Mouse (Mus musculus) olfactory bulb, adult 2 months (tissue): ENCODE data around the gene Pygb. TPM values are rescaled to one million over a fixed set of nuclear protein-coding genes. Genes with fewer than 3 reads are reported as not detected.

Experiments
- H3K27ac ChIP-seq: fragments of 200-500 bp; 2 replicates; pipeline ENCODE4 v1.5.1; 2012; ENCODE audit warnings: low read depth, low read length; ENCODE audit not compliant: insufficient read depth
- H3K4me1 ChIP-seq: fragments of 200-500 bp; 2 replicates; pipeline ENCODE4 v1.6.1; 2012; ENCODE audit warnings: low read length; ENCODE audit not compliant: control insufficient read depth, insufficient read depth
- H3K4me3 ChIP-seq: fragments of 200-500 bp; 2 replicates; pipeline ENCODE4 v1.5.1; 2012; ENCODE audit warnings: mild to moderate bottlenecking, low read depth, low read length, moderate library complexity; ENCODE audit not compliant: insufficient read depth
- CTCF ChIP-seq: fragments of 200-500 bp; IDR thresholded peaks from 2 replicates; pipeline ENCODE4 v1.5.1; 2012; ENCODE audit warnings: low read depth, mild to moderate bottlenecking, low read length, moderate library complexity; ENCODE audit not compliant: insufficient read depth
- POLR2A ChIP-seq: fragments of 200-500 bp; IDR thresholded peaks from 2 replicates; pipeline ENCODE4 v1.6.1; 2012; ENCODE audit warnings: mild to moderate bottlenecking, low read depth, low read length, moderate library complexity; ENCODE audit not compliant: insufficient read depth
- WGBS: fragments of 180-500 bp; shearing (Covaris S2); methylation state at CpG from one replicate; pipeline ENCODE4 v1.1.7; 2018; 5-methylcytosine and 5-hydroxymethylcytosine counted together
- polyA plus RNA-seq: library from polyadenylated mRNA; stranded (reverse); fragments of >200 nt; gene quantifications from 2 replicates; pipeline ENCODE4 v1.2.4, GENCODE M21; 2012; ENCODE audit warnings: low replicate concordance; ENCODE audit not compliant: missing spikeins, insufficient read depth, insufficient read length

Gene Pygb
- polyA plus RNA-seq, 1 experiment = not detected

GRCm38 (mm10) chr2:150755016-150755415 lies 31.5 kb upstream of the Pygb start:
- WGBS = 95% methylated on average over 3 of the region's 3 CpGs
- no peak for TF ChIP-seq POLR2A
- no peak for TF ChIP-seq CTCF
- Histone ChIP-seq H3K4me3 (no peak overlapping the region), H3K27ac (no peak overlapping the region), H3K4me1 (peaks cover 7% of the 10 kb centered on the region)

- 72% methylated on average over 7 of the region's 7 CpGs for WGBS
- Histone ChIP-seq H3K4me3 (no peak overlapping the region), H3K4me1 (no peaks in the 10 kb centered on the region; the same call in 1 of the 2 replicates), H3K27ac (no peak overlapping the region)
- no peak for TF ChIP-seq POLR2A
- no peak for TF ChIP-seq CTCF
Observed at GRCm38 (mm10) chr2:150761476-150761875, 25.1 kb upstream of the Pygb start.

GRCm38 (mm10) chr2:150765619-150766018 lies 20.9 kb upstream of the Pygb start:
- TF ChIP-seq POLR2A = no peak
- no peak for TF ChIP-seq CTCF
- Histone ChIP-seq H3K4me1 (peaks cover under 1% of the 10 kb centered on the region; the same call in 1 of the 2 replicates), H3K4me3 (no peak overlapping the region), H3K27ac (peak overlapping the region; percentile 71)
- 28% methylated on average over 2 of the region's 2 CpGs for WGBS

- Histone ChIP-seq H3K4me1 (peaks cover 5% of the 10 kb centered on the region; the same call in 1 of the 2 replicates), H3K27ac (peak overlapping the region; percentile 28), H3K4me3 (no peak overlapping the region)
- no peak for TF ChIP-seq POLR2A
- TF ChIP-seq CTCF = no peak
- 72% methylated on average over 4 of the region's 4 CpGs for WGBS
Observed at GRCm38 (mm10) chr2:150766083-150766862, 20.3 kb upstream of the Pygb start.

GRCm38 (mm10) chr2:150768678-150769077 lies 17.9 kb upstream of the Pygb start:
- 57% methylated on average over 1 of the region's 1 CpGs for WGBS
- Histone ChIP-seq H3K4me3 (no peak overlapping the region), H3K4me1 (peaks cover 12% of the 10 kb centered on the region), H3K27ac (no peak overlapping the region)
- TF ChIP-seq CTCF = no peak
- no peak for TF ChIP-seq POLR2A

- no peak overlapping the region for H3K4me3 ChIP-seq
- H3K4me1 ChIP-seq = peaks cover 12% of the 10 kb centered on the region
- 0 out of 2 replicates have a peak overlapping the region, but pooled peaks have one; percentile 0 for H3K27ac ChIP-seq
- 42% methylated on average over 1 of the region's 1 CpGs for WGBS
- no peak for TF ChIP-seq CTCF
- no peak for TF ChIP-seq POLR2A
Observed at GRCm38 (mm10) chr2:150770747-150771146, 15.8 kb upstream of the Pygb start.

GRCm38 (mm10) chr2:150771169-150771568 lies 15.4 kb upstream of the Pygb start:
- TF ChIP-seq CTCF (no peak), POLR2A (no peak)
- 59% methylated on average over 6 of the region's 6 CpGs for WGBS
- H3K27ac ChIP-seq = 0 out of 2 replicates have a peak overlapping the region, but pooled peaks have one; percentile 0
- peaks cover 12% of the 10 kb centered on the region for H3K4me1 ChIP-seq
- no peak overlapping the region for H3K4me3 ChIP-seq

- WGBS = 88% methylated on average over 8 of the region's 8 CpGs
- H3K27ac ChIP-seq = 0 out of 2 replicates have a peak overlapping the region, but pooled peaks have one; percentile 3
- no peak overlapping the region for H3K4me3 ChIP-seq
- H3K4me1 ChIP-seq = peaks cover 12% of the 10 kb centered on the region
- TF ChIP-seq CTCF (no peak), POLR2A (no peak)
Observed at GRCm38 (mm10) chr2:150771996-150772395, 14.5 kb upstream of the Pygb start.

GRCm38 (mm10) chr2:150772466-150773119 lies 13.9 kb upstream of the Pygb start:
- WGBS = 49% methylated on average over 10 of the region's 10 CpGs
- Histone ChIP-seq H3K4me1 (peaks cover 12% of the 10 kb centered on the region), H3K27ac (0 out of 2 replicates have a peak overlapping the region, but pooled peaks have one; percentile 3), H3K4me3 (no peak overlapping the region)
- TF ChIP-seq CTCF (no peak), POLR2A (no peak)
